Mouse (Mus musculus) midbrain, postnatal 0 days (tissue): ENCODE results near the gene Cabp1. TPM values are rescaled to one million over a fixed set of nuclear protein-coding genes. Genes with fewer than 3 reads are reported as not detected.

ENCODE experiments used
- ATAC-seq: fragments of 200-750 bp; cut with Nextera tagmentation; 2 replicates; pipeline ENCODE4 v1.8.0; 2017; ENCODE audit warnings: moderate number of reproducible peaks, mild to moderate bottlenecking, moderate TSS enrichment, moderate library complexity; ENCODE audit not compliant: low FRiP score
- DNase-seq: peaks from one replicate; pipeline ENCODE4 v3.0.0-alpha.2; 2015; ENCODE audit warnings: low spot score
- H3K27ac ChIP-seq: fragments of 300-500 bp; sonication (generic); 2 replicates; pipeline ENCODE4 v1.5.1; 2014; ENCODE audit warnings: low read depth, mild to moderate bottlenecking, low read length, mixed read lengths
- H3K27me3 ChIP-seq: fragments of 300-500 bp; sonication (generic); 2 replicates; pipeline ENCODE4 v1.6.1; 2014; ENCODE audit warnings: low read length, control low read depth, mixed read lengths; ENCODE audit not compliant: insufficient read depth
- H3K36me3 ChIP-seq: fragments of 300-500 bp; sonication (generic); 2 replicates; pipeline ENCODE4 v1.6.1; 2014; ENCODE audit warnings: low read length, control low read depth, mixed read lengths; ENCODE audit not compliant: insufficient read depth
- H3K4me1 ChIP-seq: fragments of 300-500 bp; sonication (generic); 2 replicates; pipeline ENCODE4 v1.6.1; 2014; ENCODE audit warnings: mild to moderate bottlenecking, control low read depth, antibody characterized with exemption, low read length, mixed read lengths; ENCODE audit not compliant: insufficient read depth
- H3K4me2 ChIP-seq: fragments of 300-500 bp; sonication (generic); 2 replicates; pipeline ENCODE4 v1.6.1; 2014; ENCODE audit warnings: low read depth, mild to moderate bottlenecking, low read length, mixed read lengths; ENCODE audit not compliant: poor library complexity, severe bottlenecking
- H3K4me3 ChIP-seq: fragments of 300-500 bp; sonication (generic); 2 replicates; pipeline ENCODE4 v1.5.1; 2014; ENCODE audit warnings: low read depth, mild to moderate bottlenecking, low read length, moderate library complexity
- H3K9ac ChIP-seq: fragments of 300-500 bp; sonication (generic); replicated peaks from 2 replicates; pipeline ENCODE4 v1.6.1; 2014; ENCODE audit warnings: mild to moderate bottlenecking, low read length, moderate library complexity, mixed read lengths; ENCODE audit not compliant: poor library complexity, severe bottlenecking
- H3K9me3 ChIP-seq: fragments of 300-500 bp; sonication (generic); 2 replicates; pipeline ENCODE4 v1.6.1; 2016; ENCODE audit warnings: low read length, control low read depth
- CTCF ChIP-seq: IDR thresholded peaks from 2 replicates; pipeline ENCODE4 v1.5.1; 2016; ENCODE audit warnings: antibody characterized with exemption, mild to moderate bottlenecking
- WGBS: fragments of 180-500 bp; shearing (Covaris S2); extraction: QIAGEN DNeasy Blood & Tissue Kit; methylation state at CpG from one replicate; pipeline ENCODE4 v1.1.7; 2014; 5-methylcytosine and 5-hydroxymethylcytosine counted together
- polyA plus RNA-seq: library from polyadenylated mRNA; unstranded; fragments of >200 nt; fragmentation: Nextera tagmentation; extraction: Ambion mirVana; gene quantifications from 2 replicates; pipeline ENCODE4 v1.2.1, GENCODE M21; 2015
- total RNA-seq: library from RNA; depleted of rRNA; stranded (reverse); fragments of >200 nt; gene quantifications from 2 replicates; pipeline ENCODE4 v1.2.3, GENCODE M21; 2014; rRNA removed

Cabp1 gene
- total RNA-seq: 15.5 and 29.8 TPM in 2 replicates
- 11.1 and 12.7 TPM in 2 replicates for polyA plus RNA-seq

DNA sequence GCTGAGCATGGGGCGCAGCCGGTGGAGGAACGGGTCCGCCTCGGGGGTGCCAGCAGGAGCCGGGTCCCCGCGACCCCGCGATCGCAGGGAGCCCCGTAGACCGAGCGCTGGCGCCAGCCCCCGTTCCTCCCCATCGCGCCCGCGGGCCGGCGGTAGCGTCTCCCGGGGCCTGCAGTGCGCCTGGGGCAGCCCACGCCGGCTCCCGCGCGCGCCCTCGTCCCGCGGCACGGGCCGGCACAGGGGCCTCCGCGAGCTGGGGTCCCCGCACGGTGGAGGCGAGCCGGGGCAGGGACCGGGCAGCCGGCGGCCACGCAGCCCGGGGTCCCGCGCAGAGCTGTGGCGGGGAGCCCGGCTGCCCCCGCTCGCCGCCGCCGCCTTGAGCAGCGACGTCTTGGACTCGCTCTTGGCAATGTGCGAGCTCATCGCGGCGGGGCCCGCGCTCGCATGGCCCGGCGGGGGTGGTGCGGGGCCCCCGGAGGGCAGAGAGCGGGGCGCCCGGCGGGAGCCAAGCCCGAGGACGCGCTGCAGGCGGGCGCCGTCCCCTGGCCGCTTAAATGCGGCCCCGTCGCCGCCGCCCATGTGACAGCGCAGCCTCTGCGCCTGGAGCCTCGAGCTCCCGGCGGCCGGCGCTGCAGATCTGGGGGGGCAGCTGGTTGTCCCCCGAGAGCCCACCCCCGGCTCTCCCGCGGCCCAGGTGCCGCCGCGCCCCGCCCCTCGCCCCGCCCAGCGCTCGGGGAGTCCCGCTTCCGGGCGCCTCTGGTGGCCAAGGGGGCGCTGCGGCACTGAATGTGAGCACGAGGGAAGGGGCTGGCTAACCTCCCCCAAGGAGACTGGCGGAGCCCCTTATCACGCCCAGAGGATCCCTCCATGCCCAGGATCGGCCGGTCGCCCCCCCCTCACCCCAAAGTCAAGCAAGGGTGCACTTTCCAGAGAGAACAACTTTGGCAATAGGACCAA is at the start of gene Cabp1:
TSS of gene Cabp1 (minus strand) at position 713 of the 957 bp plus-strand sequence.
- ATAC-seq (peak; percentile 71), DNase-seq (peak; percentile 57)
- H3K4me2 ChIP-seq: peak within 1 kb of the TSS; percentile 99
- no peaks in the 10 kb centered on the region for H3K9me3 ChIP-seq
- peak; percentile 62 for TF ChIP-seq CTCF
- no peak within 1 kb of the TSS; the same call in 1 of the 2 replicates for H3K27ac ChIP-seq
- peaks cover 7% of the 10 kb centered on the region for H3K4me1 ChIP-seq
- peak within 1 kb of the TSS; percentile 87 for H3K9ac ChIP-seq
- H3K4me3 ChIP-seq: peak within 1 kb of the TSS; percentile 66
- WGBS: under 1% methylated on average over 39 of the region's 116 CpGs
- H3K27me3 ChIP-seq: peaks cover 24% of the 10 kb centered on the region
- no peaks in the 10 kb centered on the region for H3K36me3 ChIP-seq

GRCm38 (mm10) chr5:115240191-115240590 is 46.0 kb upstream of the Cabp1 start:
- H3K27ac ChIP-seq: no peak overlapping the region
- TF ChIP-seq CTCF: no peak
- no peak overlapping the region for H3K9ac ChIP-seq
- H3K27me3 ChIP-seq: no peaks in the 10 kb centered on the region
- H3K4me2 ChIP-seq: no peak overlapping the region
- peaks cover 55% of the 10 kb centered on the region for H3K36me3 ChIP-seq
- H3K9me3 ChIP-seq: no peaks in the 10 kb centered on the region
- WGBS: 86% methylated on average over 11 of the region's 11 CpGs
- peaks cover 7% of the 10 kb centered on the region; the same call in 1 of the 2 replicates for H3K4me1 ChIP-seq
- DNase-seq (no peak), ATAC-seq (no peak)
- H3K4me3 ChIP-seq: no peak overlapping the region

- Histone ChIP-seq H3K27ac (no peak overlapping the region), H3K9ac (peak overlapping the region; percentile 79; the same call in 1 of the 2 replicates), H3K9me3 (no peaks in the 10 kb centered on the region), H3K36me3 (peaks cover 41% of the 10 kb centered on the region), H3K4me2 (peak overlapping the region; percentile 88), H3K4me1 (peaks cover 10% of the 10 kb centered on the region; the same call in 1 of the 2 replicates), H3K27me3 (no peaks in the 10 kb centered on the region), H3K4me3 (peak overlapping the region; percentile 88)
- WGBS: 7% methylated on average over 11 of the region's 11 CpGs
- no peak for TF ChIP-seq CTCF
- peak; percentile 24 for DNase-seq
- ATAC-seq: no peak
Observed at GRCm38 (mm10) chr5:115238729-115239195, 44.6 kb upstream of the Cabp1 start.

GRCm38 (mm10) chr5:115237803-115238728 is 43.9 kb upstream of the Cabp1 start:
- Histone ChIP-seq H3K4me1 (peaks cover 10% of the 10 kb centered on the region; the same call in 1 of the 2 replicates), H3K4me3 (peak overlapping the region; percentile 88), H3K4me2 (peak overlapping the region; percentile 88), H3K9ac (peak overlapping the region; percentile 79), H3K36me3 (peaks cover 34% of the 10 kb centered on the region), H3K9me3 (no peaks in the 10 kb centered on the region), H3K27me3 (no peaks in the 10 kb centered on the region), H3K27ac (peak overlapping the region; percentile 55; the same call in 1 of the 2 replicates)
- DNase-seq: peak; percentile 92
- WGBS: under 1% methylated on average over 87 of the region's 88 CpGs
- TF ChIP-seq CTCF: no peak
- ATAC-seq: peak; percentile 77

- Histone ChIP-seq H3K4me1 (peaks cover 10% of the 10 kb centered on the region; the same call in 1 of the 2 replicates), H3K27me3 (peaks cover 3% of the 10 kb centered on the region; the same call in 1 of the 2 replicates), H3K27ac (peak within 1 kb of the TSS; percentile 58), H3K4me2 (peak within 1 kb of the TSS; percentile 78), H3K36me3 (peaks cover 12% of the 10 kb centered on the region), H3K9me3 (no peaks in the 10 kb centered on the region), H3K4me3 (peak within 1 kb of the TSS; percentile 52), H3K9ac (peak within 1 kb of the TSS; percentile 66)
- 2% methylated on average over 21 of the region's 21 CpGs for WGBS
- ATAC-seq (peak; percentile 73; the same call in 1 of the 2 replicates), DNase-seq (peak; percentile 93)
- TF ChIP-seq CTCF: peak; percentile 94
Observed at GRCm38 (mm10) chr5:115235786-115236263, 41.6 kb upstream of the Cabp1 start, which contains the start of gene Pop5. Gene Pop5 (plus strand): TSS chr5:115235836.
